In genomic region chr4:130990966-130991365, GRCm38 (mm10) we compare ENCODE assay signal across 36 mouse cellular contexts. TPM values are rescaled to one million over a fixed set of nuclear protein-coding genes. Genes with fewer than 3 reads are reported as not detected.
"Had no signal": no experiment of that assay in that cellular context is flagged by ENCODE, and none has a peak within 500 bp of the region (broad histone marks: within the 10 kb centered on the region; RNA-seq: fewer than 3 reads in every experiment).

No protein-coding gene starts in this region.

- DNase-seq: cerebellum, adult 8-10 months; cerebellum, adult 9-10 months; cerebellum, adult 9-11 months; cerebellum, postnatal 10 days; cerebellum, postnatal 14 days; cerebellum, postnatal 25 days; cerebellum, postnatal 36 days; embryo, embryonic 11 days; forebrain, postnatal 0 days; gastrocnemius, postnatal 10 days; gastrocnemius, postnatal 14 days; gastrocnemius, postnatal 25 days; gastrocnemius, postnatal 36 days; heart, adult 11 months; heart, adult 18-20 months; heart, adult 2 months had no signal

- ATAC-seq: forebrain, embryonic 13.5 days; forebrain, embryonic 14.5 days; forebrain, embryonic 15.5 days; forebrain, embryonic 16.5 days; forebrain, postnatal 0 days had no signal

- H3K4me2 ChIP-seq: embryonic facial prominence, embryonic 12.5 days; embryonic facial prominence, embryonic 13.5 days; embryonic facial prominence, embryonic 15.5 days; forebrain, embryonic 12.5 days; forebrain, embryonic 13.5 days; forebrain, embryonic 15.5 days had no signal

- H3K27me3 ChIP-seq: embryonic facial prominence, embryonic 12.5 days; forebrain, embryonic 15.5 days had no signal

- H3K27ac ChIP-seq: embryonic facial prominence, embryonic 10.5 days; embryonic facial prominence, embryonic 12.5 days; embryonic facial prominence, embryonic 13.5 days; embryonic facial prominence, embryonic 15.5 days; forebrain, embryonic 10.5 days; forebrain, embryonic 12.5 days; forebrain, embryonic 13.5 days; forebrain, embryonic 15.5 days; gastrocnemius, adult 2 months; heart, adult 2 months had no signal

- H3K9ac ChIP-seq: embryonic facial prominence, embryonic 12.5 days; embryonic facial prominence, embryonic 13.5 days; embryonic facial prominence, embryonic 15.5 days; forebrain, embryonic 12.5 days; forebrain, embryonic 13.5 days; forebrain, embryonic 15.5 days; forebrain, postnatal 0 days had no signal

- H3K36me3 ChIP-seq: embryonic facial prominence, embryonic 10.5 days; embryonic facial prominence, embryonic 12.5 days; embryonic facial prominence, embryonic 13.5 days; embryonic facial prominence, embryonic 15.5 days; forebrain, embryonic 10.5 days; forebrain, embryonic 12.5 days; forebrain, embryonic 15.5 days had no signal

- H3K9me3 ChIP-seq: forebrain, embryonic 15.5 days had no signal

- H3K4me1 ChIP-seq: embryonic facial prominence, embryonic 15.5 days; forebrain, embryonic 10.5 days had no signal

- H3K4me3 ChIP-seq: embryonic facial prominence, embryonic 10.5 days; embryonic facial prominence, embryonic 12.5 days; embryonic facial prominence, embryonic 13.5 days; embryonic facial prominence, embryonic 15.5 days; erythroblast, embryonic 14.5 days; forebrain, embryonic 10.5 days; forebrain, embryonic 12.5 days; forebrain, embryonic 13.5 days; forebrain, embryonic 15.5 days; gastrocnemius, adult 2 months; heart, adult 2 months had no signal

RNA-seq across cellular contexts. Expression of gene Matn1, which starts 46.8 kb away (rescaled TPM):
- total RNA-seq: common myeloid progenitor, adult 5-6 weeks; gastrocnemius, adult 18-20 months; gastrocnemius, adult 2 months; gastrocnemius, adult 8-10 months; gastrocnemius, postnatal 14 days; gastrocnemius, postnatal 25 days; gastrocnemius, postnatal 36 days; gastrocnemius, postnatal 4 days; granulocyte monocyte progenitor cell, adult 5-6 weeks; heart, adult 18-20 months; heart, adult 2 months; heart, adult 8-10 months had no signal
- polyA plus RNA-seq: embryonic facial prominence, embryonic 10.5 days; erythroblast, embryonic 14.5 days; forebrain, embryonic 10.5 days; forebrain, embryonic 11.5 days; forebrain, embryonic 13.5 days; forebrain, embryonic 15.5 days; forebrain, embryonic 16.5 days; gonadal fat pad, adult 2 months had no signal
